Mouse (Mus musculus): Measurements from ENCODE around the gene Fgf7. TPM values are rescaled to one million over a fixed set of nuclear protein-coding genes. Genes with fewer than 3 reads are reported as not detected.

Gene Fgf7
- polyA plus RNA-seq, 1 experiment from 2014 or later = 0.56 TPM

DNA sequence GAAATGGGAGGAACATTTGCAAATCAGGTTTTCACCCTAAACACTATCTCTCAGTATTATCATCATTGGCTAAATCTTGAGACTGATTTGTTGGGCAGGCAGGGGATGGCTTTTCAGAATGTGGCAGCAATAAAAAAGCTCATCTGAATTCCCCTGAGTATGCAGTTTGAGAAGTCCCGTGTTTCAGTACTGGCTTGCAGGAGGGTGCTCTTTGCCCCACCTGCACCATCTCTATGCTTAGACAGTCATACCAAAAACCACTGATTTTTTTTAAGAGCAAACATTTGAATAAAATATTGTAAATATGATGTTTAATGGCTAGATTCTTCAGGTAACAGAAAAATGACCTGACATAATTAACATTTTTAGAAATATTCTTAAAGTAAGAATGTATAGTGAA lies 35.3 kb downstream of the Fgf7 start:
- H3K4me3 ChIP-seq = no peak overlapping the region
- 76% methylated on average over 1 of the region's 1 CpGs for WGBS
- no peak for DNase-seq (ENCODE audit: low spot score)
- H3K4me1 ChIP-seq (replicated peaks) = no peaks in the 10 kb centered on the region
- no peaks in the 10 kb centered on the region for H3K36me3 ChIP-seq
- H3K27me3 ChIP-seq (ENCODE audit: insufficient read depth, poor library complexity, severe bottlenecking) = no peaks in the 10 kb centered on the region
- no peaks in the 10 kb centered on the region for H3K9me3 ChIP-seq
- no peak overlapping the region for H3K27ac ChIP-seq

DNA sequence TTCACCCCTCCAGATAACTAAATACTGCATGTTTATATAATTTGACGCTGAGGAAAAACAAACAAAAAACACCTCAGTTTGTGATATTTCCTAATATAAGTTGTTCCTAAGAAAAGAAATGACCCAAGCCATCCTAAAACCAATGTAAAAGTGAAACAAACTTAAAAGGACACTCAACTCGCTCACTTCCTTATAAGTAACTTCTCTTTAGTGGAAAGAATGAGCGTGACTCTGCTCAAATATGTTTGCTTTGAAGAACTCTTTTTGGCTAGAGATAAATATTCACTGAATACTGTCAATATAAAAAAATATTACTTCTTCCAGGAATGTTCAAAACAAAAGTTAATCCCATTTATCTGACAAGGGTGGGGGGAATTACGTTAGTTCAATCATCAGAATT lies 39.3 kb downstream of the Fgf7 start:
- H3K27ac ChIP-seq = no peak overlapping the region
- no peaks in the 10 kb centered on the region for H3K36me3 ChIP-seq
- H3K4me1 ChIP-seq (replicated peaks) = no peaks in the 10 kb centered on the region
- WGBS = 89% methylated on average over 4 of the region's 4 CpGs
- H3K9me3 ChIP-seq = no peaks in the 10 kb centered on the region
- H3K4me3 ChIP-seq = no peak overlapping the region
- H3K27me3 ChIP-seq (ENCODE audit: insufficient read depth, poor library complexity, severe bottlenecking) = no peaks in the 10 kb centered on the region
- DNase-seq (ENCODE audit: low spot score) = no peak

DNA sequence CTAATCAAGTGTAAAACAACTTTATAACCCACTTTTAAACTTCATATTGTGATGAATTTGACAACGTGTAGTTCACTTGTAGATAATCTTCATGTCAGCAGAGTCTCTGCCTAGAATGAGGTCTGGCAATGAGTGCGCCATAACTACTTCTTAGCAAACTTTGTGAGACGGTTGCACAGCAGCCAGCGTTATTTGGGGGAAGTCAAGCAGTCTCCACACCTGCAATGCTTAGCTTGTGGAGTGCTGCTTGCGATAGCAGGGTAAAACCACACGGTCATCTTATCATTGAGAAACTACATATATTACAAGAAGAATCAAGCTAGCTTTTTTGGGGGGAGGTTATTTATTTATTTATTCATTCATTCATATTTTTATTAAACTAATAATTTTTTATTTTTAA lies 42.0 kb downstream of the Fgf7 start:
- DNase-seq (ENCODE audit: low spot score) = no peak
- no peaks in the 10 kb centered on the region for H3K9me3 ChIP-seq
- H3K27ac ChIP-seq = no peak overlapping the region
- 94% methylated on average over 6 of the region's 6 CpGs for WGBS
- H3K36me3 ChIP-seq = no peaks in the 10 kb centered on the region
- H3K27me3 ChIP-seq (ENCODE audit: insufficient read depth, poor library complexity, severe bottlenecking) = no peaks in the 10 kb centered on the region
- no peak overlapping the region for H3K4me3 ChIP-seq
- no peaks in the 10 kb centered on the region for H3K4me1 ChIP-seq (replicated peaks)

DNA sequence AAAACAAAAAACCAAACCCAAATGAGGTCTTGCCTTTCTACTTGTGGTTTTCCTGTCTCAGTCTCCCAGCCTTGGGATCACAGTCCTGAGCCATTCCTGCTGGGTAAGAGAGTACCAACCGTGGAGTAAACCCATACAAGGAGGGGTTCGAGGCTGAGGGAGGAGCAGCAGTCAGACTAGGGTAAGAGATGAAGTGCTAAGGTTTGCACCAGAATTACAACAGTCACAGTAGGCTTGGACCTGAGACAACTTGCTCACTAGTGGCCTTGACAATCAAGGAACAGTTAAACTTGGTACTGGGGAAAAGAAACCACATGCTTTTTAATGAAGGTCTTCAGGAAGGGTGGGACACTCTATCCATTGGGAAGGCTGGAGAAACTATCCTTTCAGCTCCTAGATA lies 44.6 kb downstream of the Fgf7 start:
- Histone ChIP-seq H3K27me3 (ENCODE audit: insufficient read depth, poor library complexity, severe bottlenecking) (no peaks in the 10 kb centered on the region), H3K36me3 (no peaks in the 10 kb centered on the region), H3K9me3 (no peaks in the 10 kb centered on the region), H3K27ac (no peak overlapping the region), H3K4me3 (no peak overlapping the region), H3K4me1 (replicated peaks) (no peaks in the 10 kb centered on the region)
- WGBS = 75% methylated on average over 2 of the region's 2 CpGs
- DNase-seq (ENCODE audit: low spot score) = no peak

DNA sequence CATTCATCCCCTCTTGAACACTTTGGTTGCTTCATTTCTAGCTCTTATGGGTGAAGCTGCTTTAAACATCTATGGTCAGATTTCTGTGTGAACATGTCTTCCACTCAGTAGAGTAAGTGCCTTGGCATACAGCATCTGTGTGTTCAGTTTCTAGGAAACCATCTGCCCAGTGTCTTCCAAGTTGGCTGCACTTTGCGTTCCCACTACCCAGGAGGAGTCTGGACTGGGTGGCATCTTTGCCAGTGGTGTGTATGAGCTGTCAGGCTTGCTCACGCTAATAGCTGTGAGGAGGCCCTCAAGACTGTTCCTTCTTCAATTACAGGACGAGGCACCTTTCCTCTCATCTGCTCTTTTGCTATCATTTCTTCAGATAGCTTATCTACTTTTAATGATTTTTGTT lies 49.9 kb downstream of the Fgf7 start:
- H3K4me1 ChIP-seq (replicated peaks) = no peaks in the 10 kb centered on the region
- DNase-seq (ENCODE audit: low spot score) = no peak
- H3K27me3 ChIP-seq (ENCODE audit: insufficient read depth, poor library complexity, severe bottlenecking) = no peaks in the 10 kb centered on the region
- no peak overlapping the region for H3K27ac ChIP-seq
- no peaks in the 10 kb centered on the region for H3K9me3 ChIP-seq
- H3K4me3 ChIP-seq = no peak overlapping the region
- no peaks in the 10 kb centered on the region for H3K36me3 ChIP-seq
- WGBS = 82% methylated on average over 3 of the region's 3 CpGs

DNA sequence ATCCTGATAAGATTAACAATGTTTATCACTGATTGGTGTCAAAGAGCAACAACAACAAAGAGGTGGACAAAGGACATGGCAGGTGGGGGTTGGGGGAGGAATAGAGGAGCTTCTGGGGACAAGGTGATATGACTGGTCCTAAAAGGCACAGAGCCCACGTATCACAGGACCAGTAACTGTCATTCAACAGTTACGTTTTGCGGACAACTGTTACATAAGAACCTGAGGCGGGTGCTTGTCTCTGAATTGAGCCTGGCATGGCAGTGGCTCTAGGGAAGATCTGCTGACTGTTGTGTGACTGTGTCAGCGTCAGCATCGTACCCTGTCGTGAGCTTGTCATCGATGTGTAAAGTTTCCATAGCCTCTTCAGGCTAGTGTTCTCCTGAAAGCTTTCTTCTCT lies 51.7 kb downstream of the Fgf7 start:
- Histone ChIP-seq H3K36me3 (no peaks in the 10 kb centered on the region), H3K9me3 (no peaks in the 10 kb centered on the region), H3K27me3 (ENCODE audit: insufficient read depth, poor library complexity, severe bottlenecking) (no peaks in the 10 kb centered on the region), H3K27ac (no peak overlapping the region), H3K4me3 (no peak overlapping the region), H3K4me1 (replicated peaks) (no peaks in the 10 kb centered on the region)
- WGBS = 81% methylated on average over 8 of the region's 8 CpGs
- no peak for DNase-seq (ENCODE audit: low spot score)

DNA sequence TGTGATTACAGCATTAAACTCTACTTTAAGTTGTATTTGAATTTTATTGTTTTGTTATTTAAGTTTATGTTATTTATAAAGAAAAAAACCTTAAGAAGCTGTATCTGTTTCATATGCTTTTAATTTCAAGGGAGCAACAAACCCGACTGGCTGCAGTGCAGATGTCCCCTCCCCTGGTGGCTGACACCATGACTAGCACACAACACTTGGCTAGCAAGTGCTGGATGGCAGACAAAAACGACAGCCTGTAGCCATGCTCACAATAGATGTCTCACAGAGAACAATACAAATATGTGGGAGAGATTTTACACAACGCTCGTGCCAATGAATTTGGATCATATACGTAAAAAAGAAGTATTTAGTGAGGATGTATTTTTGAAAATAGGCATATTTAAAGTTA lies 56.0 kb downstream of the Fgf7 start:
- Histone ChIP-seq H3K4me3 (no peak overlapping the region), H3K36me3 (no peaks in the 10 kb centered on the region), H3K4me1 (replicated peaks) (no peaks in the 10 kb centered on the region), H3K27me3 (ENCODE audit: insufficient read depth, poor library complexity, severe bottlenecking) (no peaks in the 10 kb centered on the region), H3K9me3 (no peaks in the 10 kb centered on the region), H3K27ac (no peak overlapping the region)
- no peak for DNase-seq (ENCODE audit: low spot score)
- 66% methylated on average over 5 of the region's 5 CpGs for WGBS

DNA sequence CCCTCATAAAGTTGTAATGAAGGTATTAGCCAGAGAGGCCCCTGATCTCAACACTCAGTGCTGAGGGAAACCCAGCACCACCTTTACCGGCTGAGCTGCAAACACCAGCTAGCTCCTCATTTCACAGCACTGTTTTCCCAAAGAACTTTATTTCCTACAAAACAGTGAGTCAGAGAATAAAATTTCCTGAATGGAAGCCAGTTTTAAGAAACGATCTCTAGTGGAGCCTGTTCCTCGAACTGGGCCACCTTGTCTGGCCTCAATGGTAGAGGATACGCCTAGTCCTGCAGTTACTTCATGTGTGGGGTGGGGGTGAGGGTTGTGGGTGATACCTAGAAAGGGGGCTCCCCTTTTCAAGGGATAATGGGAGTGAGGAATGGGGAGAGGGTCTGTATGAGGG lies 60.2 kb downstream of the Fgf7 start:
- WGBS = 91% methylated on average over 4 of the region's 4 CpGs
- H3K9me3 ChIP-seq = no peaks in the 10 kb centered on the region
- H3K4me1 ChIP-seq (replicated peaks) = no peaks in the 10 kb centered on the region
- no peak overlapping the region for H3K27ac ChIP-seq
- no peaks in the 10 kb centered on the region for H3K36me3 ChIP-seq
- H3K27me3 ChIP-seq (ENCODE audit: insufficient read depth, poor library complexity, severe bottlenecking) = no peaks in the 10 kb centered on the region
- no peak overlapping the region for H3K4me3 ChIP-seq
- DNase-seq (ENCODE audit: low spot score) = no peak

Other genes starting within 250 kb of the Fgf7 start
- gene Galk2, start 175.5 kb upstream of the Fgf7 start, polyA plus RNA-seq (2016; fragmentation: Nextera tagmentation; extraction: Ambion mirVana) = 32.3 and 34.3 TPM in 2 replicates
- 69.2 and 97.0 TPM in 2 replicates for gene Cops2, start 175.5 kb upstream of the Fgf7 start, polyA plus RNA-seq (2016; fragmentation: Nextera tagmentation; extraction: Ambion mirVana)
- not detected in 2 replicates for gene Fam227b, start 117.3 kb downstream of the Fgf7 start, polyA plus RNA-seq (2016; fragmentation: Nextera tagmentation; extraction: Ambion mirVana)
- gene Dtwd1, start 117.5 kb downstream of the Fgf7 start, polyA plus RNA-seq (2016; fragmentation: Nextera tagmentation; extraction: Ambion mirVana) = 25.4 and 27.1 TPM in 2 replicates
- not detected in 2 replicates for gene Gm17555, start 180.4 kb downstream of the Fgf7 start, polyA plus RNA-seq (2016; fragmentation: Nextera tagmentation; extraction: Ambion mirVana)